Mouse (Mus musculus) kidney, embryonic 16.5 days (tissue): ENCODE data around the gene Med12l. TPM values are rescaled to one million over a fixed set of nuclear protein-coding genes. Genes with fewer than 3 reads are reported as not detected.
"Not testable (repeated sequence)": the region's sequence is repeated elsewhere in the genome, so short reads cannot be mapped to it uniquely, and the experiment has no call there.

Source experiments
- ATAC-seq: fragments of 200-750 bp; cut with Nextera tagmentation; 2 replicates; pipeline ENCODE4 v1.8.0; 2017; ENCODE audit warnings: moderate TSS enrichment; ENCODE audit not compliant: low FRiP score, low TSS enrichment
- H3K27ac ChIP-seq: fragments of 300-500 bp; sonication (generic); 2 replicates; pipeline ENCODE4 v1.5.1; 2014; ENCODE audit warnings: low read length
- H3K27me3 ChIP-seq: fragments of 300-500 bp; sonication (generic); 2 replicates; pipeline ENCODE4 v1.6.1; 2014; ENCODE audit warnings: low read length, control low read depth, mixed read lengths; ENCODE audit not compliant: insufficient read depth
- H3K36me3 ChIP-seq: fragments of 300-500 bp; sonication (generic); 2 replicates; pipeline ENCODE4 v1.6.1; 2014; ENCODE audit warnings: low read length, control low read depth, mixed read lengths; ENCODE audit not compliant: insufficient read depth
- H3K4me1 ChIP-seq: fragments of 300-500 bp; sonication (generic); 2 replicates; pipeline ENCODE4 v1.6.1; 2014; ENCODE audit warnings: low read length, control low read depth, mixed read lengths; ENCODE audit not compliant: insufficient read depth
- H3K4me2 ChIP-seq: fragments of 300-500 bp; sonication (generic); replicated peaks from 2 replicates; pipeline ENCODE4 v1.6.1; 2014; ENCODE audit warnings: low read depth, low read length
- H3K4me3 ChIP-seq: fragments of 300-500 bp; sonication (generic); 2 replicates; pipeline ENCODE4 v1.5.1; 2014; ENCODE audit warnings: mild to moderate bottlenecking, low read length
- H3K9ac ChIP-seq: fragments of 300-500 bp; sonication (generic); replicated peaks from 2 replicates; pipeline ENCODE4 v1.6.1; 2014; ENCODE audit warnings: low read length
- H3K9me3 ChIP-seq: fragments of 300-500 bp; sonication (generic); 2 replicates; pipeline ENCODE4 v1.6.1; 2016; ENCODE audit warnings: low read length, control low read depth
- WGBS: fragments of 180-500 bp; shearing (Covaris S2); extraction: QIAGEN DNeasy Blood & Tissue Kit; methylation state at CpG from one replicate; pipeline ENCODE4 v1.1.7; 2014; 5-methylcytosine and 5-hydroxymethylcytosine counted together
- polyA plus RNA-seq: library from polyadenylated mRNA; unstranded; fragments of >200 nt; fragmentation: Nextera tagmentation; extraction: Ambion mirVana; gene quantifications from 2 replicates; pipeline ENCODE4 v1.2.1, GENCODE M21; 2015

Gene Med12l
- polyA plus RNA-seq, 1 experiment from 2014 or later, result 2.1 TPM

- not testable (repeated sequence) for H3K4me3 ChIP-seq, H3K4me2 ChIP-seq, H3K9ac ChIP-seq, ATAC-seq, H3K4me1 ChIP-seq, H3K27me3 ChIP-seq, H3K27ac ChIP-seq, H3K9me3 ChIP-seq, H3K36me3 ChIP-seq
- 91% methylated on average over 4 of the region's 4 CpGs for WGBS
These were observed 107.7 kb downstream of the Med12l start for GRCm38 (mm10) chr3:59113291-59113690.

- H3K9me3 ChIP-seq, result no peaks in the 10 kb centered on the region
- no peaks in the 10 kb centered on the region for H3K36me3 ChIP-seq
- no peak overlapping the region for H3K4me3 ChIP-seq
- no peak overlapping the region for H3K9ac ChIP-seq
- no peak overlapping the region for H3K27ac ChIP-seq
- no peak overlapping the region for H3K4me2 ChIP-seq
- no peaks in the 10 kb centered on the region for H3K4me1 ChIP-seq
- no peaks in the 10 kb centered on the region for H3K27me3 ChIP-seq
- ATAC-seq, result no peak
- WGBS, result 76% methylated on average over 8 of the region's 8 CpGs
These were observed 108.4 kb downstream of the Med12l start for GRCm38 (mm10) chr3:59113973-59114517.

- WGBS, result 33% methylated on average over 7 of the region's 7 CpGs
- H3K4me2 ChIP-seq, result no peak overlapping the region
- H3K27ac ChIP-seq, result no peak overlapping the region
- H3K36me3 ChIP-seq, result no peaks in the 10 kb centered on the region
- H3K4me3 ChIP-seq, result no peak overlapping the region
- peaks cover 4% of the 10 kb centered on the region; the same call in 1 of the 2 replicates for H3K4me1 ChIP-seq
- no peaks in the 10 kb centered on the region for H3K27me3 ChIP-seq
- ATAC-seq, result peak; percentile 36; the same call in 1 of the 2 replicates
- no peak overlapping the region for H3K9ac ChIP-seq
- no peaks in the 10 kb centered on the region for H3K9me3 ChIP-seq
These were observed 115.6 kb downstream of the Med12l start for GRCm38 (mm10) chr3:59121067-59121730.

- WGBS, result 69% methylated on average over 7 of the region's 7 CpGs
- Histone ChIP-seq H3K9me3 (no peaks in the 10 kb centered on the region), H3K27ac (no peak overlapping the region), H3K36me3 (no peaks in the 10 kb centered on the region), H3K4me1 (peaks cover 4% of the 10 kb centered on the region; the same call in 1 of the 2 replicates), H3K9ac (no peak overlapping the region), H3K4me2 (no peak overlapping the region), H3K27me3 (no peaks in the 10 kb centered on the region), H3K4me3 (no peak overlapping the region)
- no peak for ATAC-seq
These were observed 116.3 kb downstream of the Med12l start for GRCm38 (mm10) chr3:59121780-59122449.

- Histone ChIP-seq H3K36me3 (no peaks in the 10 kb centered on the region), H3K4me3 (no peak overlapping the region), H3K4me1 (peaks cover 4% of the 10 kb centered on the region; the same call in 1 of the 2 replicates), H3K9me3 (no peaks in the 10 kb centered on the region), H3K27me3 (no peaks in the 10 kb centered on the region), H3K9ac (no peak overlapping the region), H3K27ac (no peak overlapping the region), H3K4me2 (no peak overlapping the region)
- no peak for ATAC-seq
- 77% methylated on average over 5 of the region's 5 CpGs for WGBS
These were observed 119.4 kb downstream of the Med12l start for GRCm38 (mm10) chr3:59125022-59125421.

GRCm38 (mm10) chr3:59125783-59126555 lies 120.3 kb downstream of the Med12l start:
- H3K9me3 ChIP-seq, result no peaks in the 10 kb centered on the region
- no peak overlapping the region for H3K4me2 ChIP-seq
- H3K27ac ChIP-seq, result no peak overlapping the region
- H3K27me3 ChIP-seq, result no peaks in the 10 kb centered on the region
- H3K4me3 ChIP-seq, result no peak overlapping the region
- no peak overlapping the region for H3K9ac ChIP-seq
- no peak for ATAC-seq
- peaks cover 3% of the 10 kb centered on the region; the same call in 1 of the 2 replicates for H3K4me1 ChIP-seq
- WGBS, result 40% methylated on average over 7 of the region's 7 CpGs
- H3K36me3 ChIP-seq, result no peaks in the 10 kb centered on the region

- Histone ChIP-seq H3K4me3 (no peak overlapping the region), H3K9me3 (no peaks in the 10 kb centered on the region), H3K4me1 (no peaks in the 10 kb centered on the region; the same call in 1 of the 2 replicates), H3K27ac (no peak overlapping the region), H3K9ac (no peak overlapping the region), H3K27me3 (no peaks in the 10 kb centered on the region), H3K36me3 (no peaks in the 10 kb centered on the region), H3K4me2 (no peak overlapping the region)
- no peak for ATAC-seq
- WGBS, result 79% methylated on average over 20 of the region's 20 CpGs
These were observed 123.1 kb downstream of the Med12l start for GRCm38 (mm10) chr3:59128681-59129080.

DNA sequence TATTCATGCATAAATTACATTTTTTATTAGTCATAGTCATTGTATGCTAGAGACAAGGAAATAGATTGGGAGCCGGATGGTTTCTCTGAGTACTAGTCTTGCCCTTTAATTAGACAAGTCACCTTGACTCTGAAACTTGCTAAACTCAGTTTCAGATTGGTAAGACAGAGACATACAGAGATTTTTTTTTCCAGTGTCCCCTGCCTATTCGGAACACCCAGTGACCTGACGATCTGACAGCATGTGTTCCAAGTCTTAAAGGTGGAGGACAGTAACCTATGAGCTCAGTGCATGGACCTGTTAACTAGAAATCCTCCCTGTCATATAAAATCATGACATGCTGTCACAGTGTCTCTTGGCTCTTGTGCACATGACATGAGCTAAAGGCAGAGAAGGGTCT lies 123.9 kb downstream of the Med12l start:
- ATAC-seq, result no peak
- Histone ChIP-seq H3K9ac (no peak overlapping the region), H3K4me2 (no peak overlapping the region), H3K27me3 (no peaks in the 10 kb centered on the region), H3K4me3 (no peak overlapping the region), H3K36me3 (no peaks in the 10 kb centered on the region), H3K27ac (no peak overlapping the region), H3K9me3 (no peaks in the 10 kb centered on the region), H3K4me1 (no peaks in the 10 kb centered on the region; the same call in 1 of the 2 replicates)
- WGBS, result 78% methylated on average over 3 of the region's 3 CpGs

GRCm38 (mm10) chr3:59130431-59130830 lies 124.8 kb downstream of the Med12l start:
- whole genome bisulfite sequencing, result 38% methylated on average over 8 of the region's 8 CpGs
- Histone ChIP-seq H3K36me3 (no peaks in the 10 kb centered on the region), H3K9me3 (no peaks in the 10 kb centered on the region), H3K27ac (0 out of 2 replicates have a peak overlapping the region, but pooled peaks have one; percentile 9), H3K4me2 (no peak overlapping the region), H3K4me1 (no peaks in the 10 kb centered on the region; the same call in 1 of the 2 replicates), H3K9ac (no peak overlapping the region), H3K27me3 (no peaks in the 10 kb centered on the region), H3K4me3 (no peak overlapping the region)
- no peak for ATAC-seq
